Mouse (Mus musculus) C2C12 (cell line): Measurements from ENCODE around the gene Bpifa6.

Source experiments
- CTCF ChIP-seq: IDR thresholded peaks from one replicate; pipeline ENCODE4 v1.5.1; 2011; ENCODE audit not compliant: control insufficient read depth, insufficient read depth, insufficient read length
- MAX ChIP-seq: IDR thresholded peaks from one replicate; pipeline ENCODE4 v1.6.1; 2011; ENCODE audit warnings: mild to moderate bottlenecking, control low read depth
- USF1 ChIP-seq: IDR thresholded peaks from one replicate; pipeline ENCODE4 v1.6.1; 2011; ENCODE audit warnings: low read depth, mild to moderate bottlenecking, control low read depth, moderate library complexity

DNA sequence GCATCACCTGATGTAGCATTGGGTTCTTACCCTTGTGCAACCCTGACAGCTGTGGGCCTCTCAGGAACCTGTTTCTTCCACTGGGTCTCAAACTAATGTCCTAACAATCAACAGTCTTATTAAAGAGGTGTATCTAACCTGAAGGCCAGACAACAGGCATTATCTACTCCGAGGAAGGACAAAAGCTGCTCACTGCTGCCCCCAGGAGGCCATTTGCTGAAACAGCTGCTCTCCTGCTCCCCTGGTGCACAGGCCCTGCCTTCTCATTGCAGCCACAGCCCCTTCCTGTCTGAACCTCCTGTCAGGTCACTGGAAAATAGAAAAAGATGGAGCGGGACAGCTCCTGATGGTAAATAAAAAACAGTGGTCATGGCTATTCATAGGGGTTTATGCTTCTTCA is 64.2 kb downstream of the Bpifa6 start:
- no peak for TF ChIP-seq CTCF
- TF ChIP-seq USF1, result no peak
- no peak for TF ChIP-seq MAX
